Mouse (Mus musculus) stomach, postnatal 0 days (tissue): Measurements from ENCODE around the gene Mmp28.

Experiments
- CTCF ChIP-seq: IDR thresholded peaks from 2 replicates; pipeline ENCODE4 v1.5.1; 2016; ENCODE audit warnings: antibody characterized with exemption, low read depth, mild to moderate bottlenecking, moderate library complexity
- EP300 ChIP-seq: optimal IDR thresholded peaks from 2 replicates; pipeline ENCODE3; 2016; ENCODE audit warnings: antibody characterized with exemption

- TF ChIP-seq CTCF: no peak
- no peak for TF ChIP-seq EP300
Measured at GRCm38 (mm10) chr11:83457257-83457656, 5.6 kb downstream of the Mmp28 start.
